Mouse (Mus musculus) ovary, adult 18-20 months (tissue): ENCODE measurements around the gene Morc2a.

Experiments used
- DNase-seq: peaks from one replicate; pipeline ENCODE4 v3.0.0; 2022; ENCODE audit warnings: low spot score, mixed read lengths

Gene Morc2a

DNA sequence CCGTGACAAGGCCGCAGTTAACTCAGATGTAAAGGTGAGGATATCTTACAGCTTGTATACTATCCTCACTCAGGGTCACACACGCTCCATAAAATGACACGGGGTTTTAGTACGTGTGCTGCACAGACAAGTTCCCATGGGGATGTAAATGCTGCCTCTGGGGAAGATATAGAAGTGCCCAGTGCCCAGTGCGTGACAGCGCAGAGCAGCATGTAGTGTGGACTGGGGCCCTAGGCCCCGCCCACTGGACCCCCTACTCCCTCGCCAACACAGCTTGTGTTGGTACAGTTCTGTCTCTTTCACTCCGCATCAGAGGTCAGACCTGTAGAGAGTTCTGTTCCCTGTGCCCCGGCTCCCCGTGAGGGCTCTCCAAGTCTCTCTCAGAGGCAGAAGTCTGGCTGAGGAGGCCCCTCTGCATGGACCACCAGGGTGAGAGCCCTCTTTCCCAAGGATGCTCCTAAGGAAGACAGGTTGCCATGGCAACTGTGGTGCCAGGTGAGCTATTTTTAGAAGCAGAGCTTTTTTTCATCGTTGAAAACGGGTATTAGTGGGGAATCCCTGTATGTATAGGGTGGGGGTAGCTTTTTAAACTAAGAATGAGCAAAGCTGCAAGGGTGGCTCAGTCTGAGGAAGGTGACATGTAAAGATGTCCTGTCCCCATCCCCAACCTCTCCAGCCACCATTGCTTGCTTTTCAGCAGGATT is 85.1 kb downstream of the Morc2a start:
- DNase-seq: no peak

DNA sequence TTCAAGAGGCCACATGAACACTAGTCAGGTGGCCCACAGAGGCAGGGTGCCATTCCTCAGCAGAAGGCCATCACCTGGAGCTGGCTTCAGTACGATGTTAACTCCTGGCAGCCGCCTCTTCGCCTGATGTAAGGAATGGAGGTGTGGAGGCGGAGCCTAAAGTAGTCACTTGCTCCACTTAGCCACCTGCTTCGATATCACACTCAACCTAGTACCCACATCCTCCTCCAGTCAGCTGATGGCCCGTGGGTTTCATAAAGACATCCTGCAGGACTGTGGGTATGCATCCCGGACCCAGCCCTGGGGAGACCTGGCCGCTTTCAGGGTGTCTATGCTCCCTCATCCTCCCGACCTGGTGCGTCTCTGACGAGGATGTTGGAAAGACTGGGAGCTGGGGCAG is 86.7 kb downstream of the Morc2a start:
- no peak for DNase-seq

DNA sequence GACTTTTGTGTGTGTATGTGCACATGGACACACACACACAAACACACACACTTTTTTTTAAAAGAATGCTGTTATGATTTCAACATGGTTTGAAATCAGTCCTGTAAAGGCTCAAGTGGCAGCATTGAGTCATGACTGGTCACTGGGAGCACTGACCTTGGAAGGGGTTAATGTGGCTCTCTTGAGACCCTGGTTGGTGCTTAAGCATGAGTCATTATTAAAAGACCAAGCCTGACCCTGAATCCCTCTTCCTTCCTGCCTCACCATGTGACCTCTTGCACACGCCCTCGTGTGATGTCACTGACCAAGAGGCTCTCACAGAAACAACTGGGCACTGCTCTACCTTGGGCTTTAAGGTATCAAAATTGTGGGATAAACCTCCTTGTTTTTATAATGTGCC is 89.8 kb downstream of the Morc2a start:
- DNase-seq: no peak
